Mouse (Mus musculus) MEL (cell line): ENCODE results near the gene Ubl5.

Source experiments
- CTCF ChIP-seq, 3 experiments: IDR thresholded peaks in 2 of 3; conservative IDR thresholded peaks in 1 of 3; 2 replicates each; pipeline ENCODE4 v1.5.1; 2011 to 2012; ENCODE audit warnings: low read length in 3 of 3, low read depth in 2 of 3, mild to moderate bottlenecking in 2 of 3, improper control_type of control experiment in 1 of 3, inconsistent platforms in 1 of 3, mixed read lengths in 1 of 3, moderate library complexity in 1 of 3; ENCODE audit not compliant: control insufficient read depth in 1 of 3, insufficient read depth in 1 of 3, poor library complexity in 1 of 3, severe bottlenecking in 1 of 3
- EP300 ChIP-seq, 2 experiments: IDR thresholded peaks; 2 replicates each; pipeline ENCODE4 v1.6.1; 2011; ENCODE audit warnings: improper control_type of control experiment in 2 of 2, low read length in 2 of 2, low read depth in 1 of 2, mild to moderate bottlenecking in 1 of 2
- HCFC1 ChIP-seq: IDR thresholded peaks from 2 replicates; pipeline ENCODE4 v1.6.1; 2012; ENCODE audit warnings: low read depth, mild to moderate bottlenecking, inconsistent platforms, low read length, improper control_type of control experiment, moderate library complexity
- MAFK ChIP-seq: IDR thresholded peaks from 2 replicates; pipeline ENCODE4 v1.6.1; 2011; ENCODE audit warnings: low read depth, mild to moderate bottlenecking, low read length, improper control_type of control experiment, borderline replicate concordance
- MAX ChIP-seq: IDR thresholded peaks from 2 replicates; pipeline ENCODE4 v1.6.1; 2011; ENCODE audit warnings: low read length, improper control_type of control experiment
- MXI1 ChIP-seq: IDR thresholded peaks from 2 replicates; pipeline ENCODE4 v1.6.1; 2011; ENCODE audit warnings: mild to moderate bottlenecking, low read depth, low read length, improper control_type of control experiment
- MYC ChIP-seq: IDR thresholded peaks from 2 replicates; pipeline ENCODE4 v1.6.1; 2011; ENCODE audit warnings: low read depth, mild to moderate bottlenecking, low read length, improper control_type of control experiment, moderate library complexity
- NRF1 ChIP-seq: IDR thresholded peaks from 2 replicates; pipeline ENCODE4 v1.6.1; 2014; ENCODE audit warnings: low read depth, mild to moderate bottlenecking, inconsistent platforms, low read length, improper control_type of control experiment, moderate library complexity; ENCODE audit not compliant: poor library complexity, insufficient read depth, severe bottlenecking
- POLR2A ChIP-seq, 2 experiments: IDR thresholded peaks; 2 replicates each; pipeline ENCODE4 v1.6.1; 2011 to 2012; ENCODE audit warnings: low read length in 2 of 2, mild to moderate bottlenecking in 2 of 2, control low read depth in 1 of 2, improper control_type of control experiment in 1 of 2, low read depth in 1 of 2, moderate library complexity in 1 of 2; ENCODE audit not compliant: control insufficient read depth in 1 of 2, insufficient read depth in 1 of 2, poor library complexity in 1 of 2
- TBP ChIP-seq: IDR thresholded peaks from 2 replicates; pipeline ENCODE4 v1.8.0; 2011; ENCODE audit warnings: low read depth, low read length, improper control_type of control experiment

DNA sequence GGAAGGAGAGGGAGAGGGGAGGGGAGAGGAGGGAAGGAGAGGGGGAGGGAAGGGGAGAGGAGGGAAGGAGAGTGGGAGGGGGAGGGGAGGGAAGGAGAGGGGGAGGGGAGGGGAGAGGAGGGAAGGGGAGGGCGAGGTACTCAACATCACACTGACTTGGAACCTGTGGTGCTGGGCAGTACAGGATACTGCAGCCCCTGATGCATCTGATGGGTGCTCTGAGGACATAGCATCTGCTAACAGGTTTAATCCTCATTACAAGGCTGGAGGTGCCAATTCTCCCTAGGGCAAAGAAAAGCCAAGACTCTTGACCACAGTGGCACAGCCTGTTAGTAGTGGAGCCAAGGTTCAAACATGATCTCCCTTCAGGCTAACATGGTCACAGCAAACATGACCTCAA, 46.7 kb downstream of the Ubl5 start:
- TF ChIP-seq TBP (no peak), POLR2A (IDR thresholded peaks at IDR 0.05; ENCODE audit: control insufficient read depth in 1 of 2, insufficient read depth in 1 of 2, low read depth in 1 of 2, low read length in 2 of 2, poor library complexity in 1 of 2) (no peak), NRF1 (no peak), HCFC1 (no peak), MYC (no peak), CTCF (IDR thresholded peaks at IDR 0.05 in 2 of 3, conservative IDR thresholded peaks at IDR 0.05 in 1 of 3; ENCODE audit: control insufficient read depth in 1 of 3, insufficient read depth in 1 of 3, low read depth in 2 of 3, low read length in 3 of 3, poor library complexity in 1 of 3, severe bottlenecking in 1 of 3) (no peak), MAFK (no peak), EP300 (IDR thresholded peaks at IDR 0.05; ENCODE audit: low read depth in 1 of 2, low read length in 2 of 2) (no peak), MAX (no peak), MXI1 (no peak)
